Mouse (Mus musculus) left cerebral cortex, adult 9 months (tissue): Measurements from ENCODE around the gene Stum.

Source experiments
- DNase-seq, 2 experiments: peaks; one replicate each; pipeline ENCODE4 v3.0.0; 2022; ENCODE audit warnings: low spot score in 2 of 2

Gene Stum

GRCm38 (mm10) chr1:180499766-180500165 is 16.5 kb upstream of the Stum start:
- no peak for DNase-seq

DNA sequence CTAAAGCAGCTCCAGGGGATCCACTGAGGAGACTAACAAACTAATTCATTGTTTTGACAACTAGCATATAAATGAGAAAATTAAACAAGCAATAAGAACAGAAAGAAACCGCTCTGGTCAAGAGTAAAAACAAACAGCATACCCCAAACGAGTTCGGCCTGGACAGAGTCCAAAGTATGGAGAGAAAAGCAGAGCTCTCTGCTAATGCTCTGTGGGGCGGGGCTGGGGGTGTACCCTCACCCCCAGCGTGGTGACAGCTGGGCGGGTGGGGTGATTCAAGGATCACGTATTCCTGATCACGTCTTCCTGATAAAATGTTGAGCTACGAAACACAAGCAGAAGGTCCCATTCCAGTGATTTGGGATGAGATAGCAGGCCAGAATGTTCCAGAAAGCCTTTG is 9.5 kb upstream of the Stum start:
- no peak for DNase-seq

GRCm38 (mm10) chr1:180485346-180485745 is 2.0 kb upstream of the Stum start:
- DNase-seq = no peak

DNA sequence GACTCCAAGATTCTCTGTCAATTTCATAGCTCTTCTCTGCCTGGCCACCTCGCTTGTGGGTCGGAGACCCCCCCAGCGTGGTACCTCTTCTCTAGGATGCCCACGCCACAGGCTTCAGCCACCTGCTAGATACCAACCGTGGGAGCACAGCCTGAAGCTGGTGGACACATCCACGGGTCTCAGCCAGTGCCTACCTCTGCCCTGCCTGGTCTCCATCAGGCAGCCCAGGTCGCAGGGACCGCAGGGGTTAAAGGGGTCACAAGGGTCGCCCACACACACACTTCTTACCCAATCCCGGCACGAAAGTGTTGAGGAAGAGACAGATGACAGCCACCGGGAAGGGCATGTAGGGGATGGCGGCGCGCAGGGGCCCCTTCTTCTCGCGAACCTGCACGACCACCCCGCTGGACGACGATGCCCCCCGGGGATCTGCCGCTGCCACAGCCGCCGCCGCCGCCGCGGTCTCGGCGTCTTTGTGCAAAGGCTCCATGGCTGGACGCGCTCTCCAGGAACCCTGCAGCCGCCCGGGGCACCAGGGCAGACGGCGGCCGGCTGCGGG is 385 bp downstream of the Stum start:
- DNase-seq = no peak

- DNase-seq = no peak
These were observed 1.3 kb downstream of the Stum start for GRCm38 (mm10) chr1:180481956-180482355.

GRCm38 (mm10) chr1:180481331-180481730 is 2.0 kb downstream of the Stum start:
- DNase-seq = no peak

GRCm38 (mm10) chr1:180480325-180480724 is 3.0 kb downstream of the Stum start:
- DNase-seq = peak in 1 of 2 experiments; percentile 47

DNA sequence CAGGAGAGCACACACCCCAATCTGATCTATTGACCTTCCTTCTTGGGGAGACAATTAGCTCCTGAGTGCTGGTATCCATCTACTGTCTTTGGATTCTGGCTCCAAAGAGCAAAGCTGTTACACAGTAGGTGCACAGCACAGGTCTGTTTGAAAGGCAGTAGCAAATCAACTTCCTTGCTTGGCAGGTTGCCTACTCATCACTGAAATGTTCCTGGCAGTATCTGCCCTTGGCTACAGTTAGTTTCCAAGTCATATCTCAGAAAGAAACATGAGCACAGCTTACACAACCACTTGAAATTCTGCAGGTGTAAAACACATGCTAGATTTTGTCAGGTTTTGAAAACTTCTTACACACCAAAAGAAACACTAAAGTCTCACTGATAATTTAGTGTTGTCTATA is 9.7 kb downstream of the Stum start:
- no peak for DNase-seq

- no peak for DNase-seq
These were observed 15.3 kb downstream of the Stum start for GRCm38 (mm10) chr1:180468004-180468403.

- DNase-seq = peak in 1 of 2 experiments; percentile 72
These were observed 17.7 kb downstream of the Stum start for GRCm38 (mm10) chr1:180465620-180466019.

DNA sequence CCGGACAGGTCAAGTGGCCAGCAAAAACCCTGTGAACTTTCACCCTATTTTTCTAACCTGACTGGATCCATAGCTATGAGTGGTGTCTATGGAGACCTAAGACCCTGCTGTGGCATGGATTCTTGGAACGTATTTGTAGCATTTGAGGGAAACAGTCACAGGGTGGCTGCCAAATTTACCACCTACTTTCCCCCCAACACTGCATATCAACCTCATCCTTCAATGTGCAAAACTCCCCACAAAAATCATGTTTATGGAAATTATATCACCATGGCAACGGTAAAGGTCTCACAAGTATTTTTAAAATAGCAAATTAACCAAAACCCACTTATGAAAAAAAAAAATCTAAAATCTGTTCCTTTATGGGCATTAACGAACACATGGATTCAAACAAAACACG is 18.9 kb downstream of the Stum start:
- no peak for DNase-seq

DNA sequence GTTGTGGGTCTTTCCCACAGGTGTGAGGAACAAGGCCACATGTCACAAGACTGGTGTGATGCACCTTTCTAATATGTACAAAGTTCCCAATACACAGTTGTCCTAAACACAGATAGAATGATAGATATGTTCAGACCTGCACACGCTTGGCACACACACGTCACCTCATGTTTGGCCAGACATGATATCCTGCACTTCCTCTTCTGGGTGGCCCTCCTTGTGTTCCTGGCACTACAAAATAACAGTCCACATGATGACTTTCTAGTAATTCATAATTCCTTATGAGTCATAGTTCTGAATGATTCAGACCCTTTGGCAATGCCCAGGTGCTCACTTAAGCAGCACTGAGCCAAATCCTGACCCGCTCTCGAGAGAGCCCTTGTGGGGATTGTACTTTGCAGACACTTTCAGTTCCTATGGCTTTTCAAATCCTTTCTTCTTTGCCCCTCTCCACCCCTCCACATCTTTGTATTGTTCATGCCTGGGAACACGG is 20.3 kb downstream of the Stum start:
- DNase-seq = no peak

DNA sequence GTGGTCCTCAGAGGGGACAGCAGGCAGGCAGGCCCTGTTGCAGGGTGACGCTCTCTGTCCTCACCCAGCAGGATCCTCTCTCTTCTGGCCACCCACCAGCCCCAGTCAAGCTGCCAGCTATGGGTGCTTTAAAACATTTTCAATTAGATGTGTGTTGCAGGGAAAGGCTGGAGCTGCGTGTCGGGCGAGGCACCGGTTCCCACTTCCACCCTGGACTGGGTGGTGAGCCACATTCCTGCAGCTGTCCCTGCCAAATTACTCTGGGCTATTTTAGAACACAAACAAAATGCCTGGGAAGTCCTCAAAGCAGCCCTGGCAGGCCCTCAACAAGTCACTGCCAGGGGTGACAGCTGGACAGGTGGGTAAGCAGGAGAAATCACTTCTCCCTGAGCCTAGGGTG is 20.9 kb downstream of the Stum start:
- DNase-seq = peak in 1 of 2 experiments; percentile 50

DNA sequence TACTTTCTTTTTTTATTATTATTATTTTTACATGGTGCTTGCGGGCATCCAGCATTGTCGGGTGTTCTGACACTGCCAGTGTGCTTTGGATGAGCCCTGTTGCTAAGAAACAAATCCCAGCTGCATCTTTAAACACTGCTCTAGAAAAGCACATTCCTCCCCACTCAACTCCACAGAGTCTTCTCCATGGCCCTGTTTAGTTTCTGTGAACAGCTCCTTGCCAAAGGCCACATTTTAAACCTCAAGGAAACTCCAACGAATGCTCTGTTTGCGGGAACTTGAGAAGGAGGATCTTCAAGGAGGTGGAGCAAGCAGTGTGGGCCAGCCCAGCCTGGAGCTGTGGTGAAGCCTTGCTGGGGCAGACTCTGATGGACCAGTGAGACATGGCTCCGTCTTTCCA is 22.6 kb downstream of the Stum start:
- DNase-seq = no peak

DNA sequence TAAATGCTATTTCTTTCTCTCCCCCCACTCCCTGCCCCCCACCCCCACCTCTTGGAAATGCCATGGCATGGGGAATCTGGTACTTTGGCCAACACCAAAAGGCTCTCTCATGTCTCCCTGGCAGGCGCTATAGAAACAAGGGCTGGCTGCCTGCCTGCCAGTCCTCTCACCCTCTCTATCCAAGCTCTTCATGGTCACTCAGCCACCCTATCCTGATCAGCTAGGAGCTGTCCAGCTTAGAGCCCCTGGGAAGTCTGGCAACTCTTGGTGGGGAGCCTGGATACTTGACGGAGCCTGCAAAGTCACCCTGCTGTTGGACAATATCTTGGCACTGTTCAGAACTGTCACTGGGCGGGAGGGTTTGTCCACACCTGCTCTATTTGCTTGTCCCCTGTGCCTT is 24.6 kb downstream of the Stum start:
- DNase-seq = no peak

DNA sequence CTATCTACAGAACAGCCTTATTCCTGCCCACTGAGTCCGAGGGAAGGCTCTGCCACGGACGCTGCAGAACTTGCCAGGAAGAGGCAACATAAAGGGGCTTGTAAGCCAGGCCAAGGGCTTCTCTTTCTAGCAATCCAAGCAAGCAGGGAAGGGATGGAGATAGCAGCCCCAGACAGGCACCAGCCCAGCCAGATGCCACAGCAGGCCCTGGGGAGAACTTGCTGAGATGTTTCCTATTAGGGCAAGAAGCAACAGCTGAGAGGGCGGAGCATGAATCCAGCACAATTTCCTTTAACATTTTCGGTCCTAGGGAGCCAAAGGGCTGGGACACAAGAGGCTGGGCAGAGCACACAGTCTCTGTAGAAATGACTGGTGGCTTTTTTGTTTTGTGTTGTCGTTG is 25.0 kb downstream of the Stum start:
- no peak for DNase-seq

- no peak for DNase-seq
These were observed 33.7 kb downstream of the Stum start for GRCm38 (mm10) chr1:180449641-180450040.

- no peak for DNase-seq
These were observed 38.9 kb downstream of the Stum start for GRCm38 (mm10) chr1:180444411-180444810.

DNA sequence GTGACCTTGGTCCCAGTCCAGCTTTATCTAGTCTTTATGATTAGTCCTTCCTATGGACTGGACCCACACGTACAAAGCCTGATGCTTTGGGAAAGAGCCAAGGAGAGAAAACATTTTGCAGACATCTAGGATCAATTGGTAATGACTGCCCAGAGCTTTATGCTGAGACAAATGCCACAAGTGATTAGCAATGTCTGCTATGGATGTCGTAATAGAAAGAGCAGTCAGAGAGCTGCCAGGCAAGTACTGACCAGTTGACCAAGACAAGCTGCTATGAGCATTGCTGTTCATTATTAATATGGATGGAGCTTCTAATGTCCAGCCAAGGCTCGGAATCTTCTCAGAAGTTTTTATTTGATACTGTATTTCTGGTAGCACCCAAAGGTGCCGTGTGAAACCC is 43.8 kb downstream of the Stum start:
- DNase-seq = no peak

GRCm38 (mm10) chr1:180434925-180435324 is 48.4 kb downstream of the Stum start:
- no peak for DNase-seq

- DNase-seq = peak in 1 of 2 experiments; percentile 64
These were observed 49.3 kb downstream of the Stum start for GRCm38 (mm10) chr1:180433796-180434566.

GRCm38 (mm10) chr1:180433098-180433538 is 50.2 kb downstream of the Stum start:
- no peak for DNase-seq

DNA sequence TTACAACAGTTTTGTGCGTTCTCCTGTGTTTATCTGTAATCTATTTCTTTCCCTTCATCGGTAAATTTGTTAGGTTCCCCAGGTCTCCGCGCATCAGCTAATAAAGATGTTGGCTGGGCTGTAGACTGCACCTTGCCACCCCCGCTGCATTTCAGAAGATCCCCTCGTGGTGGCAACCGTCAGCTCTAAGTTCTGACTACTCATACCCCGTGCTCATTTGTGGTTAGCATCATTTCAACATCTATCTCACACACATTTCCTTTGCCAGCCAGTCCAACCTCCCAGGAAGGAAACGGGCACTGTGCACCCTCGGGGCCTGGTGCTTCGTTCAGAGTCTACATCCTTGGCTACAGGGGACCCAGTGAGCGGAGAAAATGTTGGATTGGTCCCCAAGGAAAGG is 51.5 kb downstream of the Stum start:
- DNase-seq = no peak
